Mouse (Mus musculus) Muller cell, postnatal 12 days (primary cell): ENCODE results near the gene Slc39a2.

Experiments used
- DNase-seq: peaks from one replicate; pipeline ENCODE4 v3.0.0-alpha.2; 2015; ENCODE audit errors: inconsistent ontology term

Slc39a2 gene

GRCm38 (mm10) chr14:51932092-51933020 lies 39.7 kb downstream of the Slc39a2 start:
- no peak for DNase-seq

- no peak for DNase-seq
These were observed 46.3 kb downstream of the Slc39a2 start for GRCm38 (mm10) chr14:51939005-51939404.

DNA sequence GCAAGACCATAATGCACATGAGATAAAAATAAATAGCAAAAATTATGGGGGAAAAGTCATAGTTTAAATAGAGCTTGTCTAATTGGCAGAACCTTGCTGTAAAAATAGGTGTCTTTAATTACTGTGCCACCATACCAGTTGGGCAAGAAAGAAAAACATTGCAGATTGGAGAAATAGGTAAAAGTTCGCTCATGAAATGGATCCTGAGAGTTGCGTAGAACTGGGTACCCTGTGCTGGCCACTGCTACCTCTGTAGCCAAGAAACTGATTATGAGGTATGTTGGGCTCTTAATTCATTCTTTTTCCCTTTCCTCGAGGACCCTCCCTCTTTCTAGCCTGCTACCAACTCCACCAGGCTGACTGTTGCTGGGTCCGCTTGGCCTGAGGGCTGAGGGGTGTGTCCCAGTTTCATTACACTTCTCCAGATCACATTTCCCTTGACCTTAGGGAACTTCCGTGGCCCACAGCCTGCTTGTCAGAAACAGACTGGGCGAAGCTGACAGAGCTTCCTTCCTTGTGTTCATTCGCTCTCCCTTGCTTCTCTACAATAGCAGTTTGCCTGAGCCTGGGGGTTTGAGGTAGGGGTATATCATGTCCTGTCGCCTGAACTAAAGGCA lies 48.4 kb downstream of the Slc39a2 start:
- DNase-seq: no peak

- no peak for DNase-seq
These were observed 48.9 kb downstream of the Slc39a2 start for GRCm38 (mm10) chr14:51941577-51941976.

DNA sequence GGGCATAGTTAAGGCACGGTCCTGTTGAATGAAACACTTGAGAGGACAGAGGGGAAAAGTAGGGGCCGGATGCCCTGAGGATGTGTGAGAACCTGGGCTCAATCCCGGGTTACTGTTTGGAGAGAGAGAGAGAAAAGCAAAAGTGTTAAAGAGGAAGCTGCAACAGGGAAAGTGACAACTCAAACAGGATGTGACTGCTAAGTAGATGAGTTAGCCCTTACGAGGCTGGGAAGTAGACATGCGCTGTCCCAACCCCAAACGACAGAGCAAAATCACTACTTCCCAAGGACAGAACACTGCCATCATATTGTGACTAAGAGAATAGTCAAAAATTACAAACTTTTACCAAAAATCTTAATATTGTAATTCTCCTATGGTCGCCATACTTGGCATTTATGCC lies 49.5 kb downstream of the Slc39a2 start:
- DNase-seq: no peak

GRCm38 (mm10) chr14:51943336-51943735 lies 50.6 kb downstream of the Slc39a2 start:
- no peak for DNase-seq
